Mouse (Mus musculus) C2C12 (cell line): ENCODE data around the gene Lpp.

ENCODE experiments used
- CTCF ChIP-seq: IDR thresholded peaks from one replicate; pipeline ENCODE4 v1.5.1; 2011; ENCODE audit not compliant: control insufficient read depth, insufficient read depth, insufficient read length
- FOSL1 ChIP-seq: IDR thresholded peaks from one replicate; pipeline ENCODE4 v1.8.0; 2011; ENCODE audit warnings: mild to moderate bottlenecking, low read length; ENCODE audit not compliant: poor library complexity, insufficient read depth, severe bottlenecking
- MAX ChIP-seq: IDR thresholded peaks from one replicate; pipeline ENCODE4 v1.6.1; 2011; ENCODE audit warnings: mild to moderate bottlenecking, control low read depth
- USF1 ChIP-seq: IDR thresholded peaks from one replicate; pipeline ENCODE4 v1.6.1; 2011; ENCODE audit warnings: low read depth, mild to moderate bottlenecking, control low read depth, moderate library complexity

- TF ChIP-seq CTCF (no peak), USF1 (no peak), FOSL1 (no peak), MAX (no peak)
These were observed 571.8 kb downstream of the Lpp start for GRCm38 (mm10) chr16:24965091-24965490.
